Mouse (Mus musculus) hindbrain, embryonic 10.5 days (tissue): ENCODE measurements around the gene Hal. TPM values are rescaled to one million over a fixed set of nuclear protein-coding genes. Genes with fewer than 3 reads are reported as not detected.
A peak's percentile ranks its signal among the peaks of the same experiment; 100 is the strongest.
"Not testable (repeated sequence)": the region's sequence is repeated elsewhere in the genome, so short reads cannot be mapped to it uniquely, and the experiment has no call there.

Experiments
- DNase-seq: peaks from one replicate; pipeline ENCODE4 v3.0.0-alpha.2; 2017; ENCODE audit warnings: low spot score
- H3K27ac ChIP-seq: fragments of 300-500 bp; sonication (generic); 2 replicates; pipeline ENCODE4 v1.5.1; 2016; ENCODE audit warnings: mild to moderate bottlenecking, moderate library complexity
- H3K27me3 ChIP-seq: fragments of 300-500 bp; sonication (generic); 2 replicates; pipeline ENCODE4 v1.6.1; 2016; ENCODE audit warnings: mild to moderate bottlenecking; ENCODE audit not compliant: poor library complexity, insufficient read depth, severe bottlenecking
- H3K36me3 ChIP-seq: fragments of 300-500 bp; sonication (generic); 2 replicates; pipeline ENCODE4 v1.6.1; 2016; ENCODE audit warnings: mild to moderate bottlenecking, moderate library complexity
- H3K4me1 ChIP-seq: fragments of 300-500 bp; sonication (generic); replicated peaks from 2 replicates; pipeline ENCODE4 v1.6.1; 2016; ENCODE audit warnings: mild to moderate bottlenecking
- H3K4me3 ChIP-seq: fragments of 300-500 bp; sonication (generic); 2 replicates; pipeline ENCODE4 v1.5.1; 2016; ENCODE audit warnings: mild to moderate bottlenecking, moderate library complexity
- H3K9me3 ChIP-seq: fragments of 300-500 bp; sonication (generic); 2 replicates; pipeline ENCODE4 v1.6.1; 2016; ENCODE audit warnings: mild to moderate bottlenecking, moderate library complexity
- WGBS: fragments of 180-500 bp; shearing (Covaris S2); methylation state at CpG from one replicate; pipeline ENCODE4 v1.1.7; 2016; 5-methylcytosine and 5-hydroxymethylcytosine counted together
- polyA plus RNA-seq: library from polyadenylated mRNA; unstranded; fragments of >200 nt; fragmentation: Nextera tagmentation; extraction: Ambion mirVana; gene quantifications from 2 replicates; pipeline ENCODE4 v1.2.1, GENCODE M21; 2016

Gene Hal
- polyA plus RNA-seq, 1 experiment from 2014 or later: 0.17 TPM

DNA sequence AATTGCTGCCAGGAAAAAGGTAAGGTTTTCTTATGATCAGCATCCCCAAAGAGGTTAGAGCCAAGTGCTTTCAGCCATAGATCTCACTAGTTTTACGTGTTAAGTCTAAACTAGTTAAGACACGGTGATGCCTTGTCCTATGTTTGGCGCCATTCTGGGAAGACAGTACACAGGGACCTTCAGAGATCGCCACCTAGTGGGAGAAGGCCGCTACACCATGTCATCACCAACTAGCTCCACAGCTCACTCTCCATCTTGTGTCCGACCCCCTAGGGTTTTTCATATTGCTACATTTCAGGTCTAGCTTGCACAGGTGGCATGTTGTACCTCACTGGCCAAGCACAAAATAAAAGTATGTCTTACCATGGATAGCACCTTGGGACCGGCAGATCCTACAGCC is 60.4 kb downstream of the Hal start:
- H3K9me3 ChIP-seq: no peaks in the 10 kb centered on the region
- no peak overlapping the region for H3K4me3 ChIP-seq
- no peaks in the 10 kb centered on the region for H3K27me3 ChIP-seq
- DNase-seq: peak; percentile 83
- 15% methylated on average over 7 of the region's 7 CpGs for WGBS
- peaks cover 5% of the 10 kb centered on the region; the same call in 1 of the 2 replicates for H3K4me1 ChIP-seq
- H3K27ac ChIP-seq: no peak overlapping the region
- H3K36me3 ChIP-seq: no peaks in the 10 kb centered on the region

DNA sequence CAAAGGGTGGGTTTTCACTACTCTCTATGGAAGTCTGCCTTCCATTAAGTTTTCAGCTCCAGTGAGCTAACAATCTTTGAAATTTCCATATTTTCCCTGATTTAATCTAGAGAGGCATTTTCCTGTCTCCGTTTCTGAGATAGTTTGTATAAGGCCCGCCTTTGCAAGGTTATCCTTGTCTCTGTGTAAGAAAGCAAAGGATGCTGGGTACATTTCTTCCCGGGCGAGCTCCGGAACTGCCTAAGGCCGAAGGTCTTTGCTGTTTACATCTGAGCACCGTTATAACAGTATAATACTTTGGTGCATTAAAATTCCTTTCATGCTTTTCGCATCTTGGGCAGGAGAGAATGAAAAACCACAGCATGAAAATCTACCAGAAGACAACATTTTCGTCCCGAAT is 61.3 kb downstream of the Hal start:
- WGBS: 89% methylated on average over 10 of the region's 10 CpGs
- no peak overlapping the region for H3K4me3 ChIP-seq
- H3K9me3 ChIP-seq: no peaks in the 10 kb centered on the region

DNA sequence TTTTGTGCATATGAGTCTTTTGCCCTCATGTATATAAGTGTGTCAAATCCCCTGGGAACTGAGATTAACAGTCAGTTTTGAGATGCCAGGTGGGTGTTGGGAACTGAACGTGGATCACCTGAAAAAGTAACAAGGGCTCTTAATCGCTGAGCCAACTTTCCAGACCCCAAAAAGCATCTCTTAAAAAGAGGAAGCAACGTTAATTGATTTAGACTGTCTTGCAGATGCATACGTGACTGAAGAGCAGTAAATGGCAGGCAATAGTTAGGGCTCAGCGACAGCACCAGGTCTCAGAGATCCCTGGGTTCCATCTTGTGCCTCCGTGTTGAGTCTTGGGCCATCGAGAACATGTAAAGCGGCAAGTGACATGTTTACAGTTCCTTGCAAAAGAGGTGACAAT is 64.0 kb downstream of the Hal start:
- no peaks in the 10 kb centered on the region for H3K27me3 ChIP-seq
- no peak overlapping the region for H3K4me3 ChIP-seq
- no peaks in the 10 kb centered on the region for H3K9me3 ChIP-seq
- H3K4me1 ChIP-seq: no peaks in the 10 kb centered on the region
- WGBS: 89% methylated on average over 8 of the region's 8 CpGs
- no peak overlapping the region for H3K27ac ChIP-seq
- no peak for DNase-seq
- no peaks in the 10 kb centered on the region for H3K36me3 ChIP-seq

More for the DNA sequence above, 61.3 kb downstream of the Hal start:
- H3K27me3 ChIP-seq: no peaks in the 10 kb centered on the region
- no peak for DNase-seq
- H3K27ac ChIP-seq: no peak overlapping the region
- H3K4me1 ChIP-seq: peaks cover 5% of the 10 kb centered on the region; the same call in 1 of the 2 replicates
- no peaks in the 10 kb centered on the region for H3K36me3 ChIP-seq

DNA sequence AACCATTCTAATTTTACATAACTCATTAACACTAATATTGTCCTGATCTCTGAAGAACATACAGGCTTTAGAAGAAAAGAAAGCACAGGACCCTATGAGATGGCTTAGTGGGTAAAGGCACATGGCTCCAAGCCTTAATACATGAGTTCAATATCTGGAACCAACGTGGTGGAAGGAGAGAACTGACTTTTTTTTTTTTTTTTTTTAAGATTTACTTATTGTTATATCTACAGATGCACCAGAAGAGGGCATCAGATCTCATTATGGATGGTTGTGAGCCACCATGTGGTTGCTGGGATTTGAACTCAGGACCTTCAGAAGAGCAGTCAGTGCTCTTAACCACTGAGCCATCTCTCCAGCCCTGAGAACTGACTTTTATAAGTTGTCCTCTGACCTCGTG is 69.4 kb downstream of the Hal start:
- 81% methylated on average over 2 of the region's 2 CpGs for WGBS
- not testable (repeated sequence) for DNase-seq

DNA sequence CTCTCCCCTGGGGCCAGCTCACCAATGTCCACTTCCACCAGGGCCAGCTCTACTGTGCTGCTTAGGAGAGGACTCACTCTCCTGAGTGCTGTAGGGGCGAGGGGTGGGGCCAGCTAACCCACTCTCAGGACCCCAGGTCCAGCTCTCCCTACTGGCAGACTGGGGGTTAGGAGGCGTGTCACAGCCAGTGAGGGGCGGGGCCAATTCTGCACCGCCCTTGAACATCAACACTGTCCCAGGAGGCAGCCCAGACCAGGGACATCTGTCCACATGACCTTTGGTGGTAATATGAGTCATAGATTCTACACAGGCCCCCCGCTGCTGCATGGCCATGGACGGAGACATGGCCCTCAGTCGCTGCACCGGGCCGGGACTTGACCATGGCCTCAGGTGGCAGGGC is 71.2 kb downstream of the Hal start:
- WGBS: 58% methylated on average over 9 of the region's 9 CpGs
- DNase-seq: no peak
- H3K27me3 ChIP-seq: no peaks in the 10 kb centered on the region

More for the DNA sequence above, 69.4 kb downstream of the Hal start:
- H3K36me3 ChIP-seq, H3K4me1 ChIP-seq, H3K27me3 ChIP-seq, H3K4me3 ChIP-seq, H3K27ac ChIP-seq, H3K9me3 ChIP-seq: not testable (repeated sequence)

DNA sequence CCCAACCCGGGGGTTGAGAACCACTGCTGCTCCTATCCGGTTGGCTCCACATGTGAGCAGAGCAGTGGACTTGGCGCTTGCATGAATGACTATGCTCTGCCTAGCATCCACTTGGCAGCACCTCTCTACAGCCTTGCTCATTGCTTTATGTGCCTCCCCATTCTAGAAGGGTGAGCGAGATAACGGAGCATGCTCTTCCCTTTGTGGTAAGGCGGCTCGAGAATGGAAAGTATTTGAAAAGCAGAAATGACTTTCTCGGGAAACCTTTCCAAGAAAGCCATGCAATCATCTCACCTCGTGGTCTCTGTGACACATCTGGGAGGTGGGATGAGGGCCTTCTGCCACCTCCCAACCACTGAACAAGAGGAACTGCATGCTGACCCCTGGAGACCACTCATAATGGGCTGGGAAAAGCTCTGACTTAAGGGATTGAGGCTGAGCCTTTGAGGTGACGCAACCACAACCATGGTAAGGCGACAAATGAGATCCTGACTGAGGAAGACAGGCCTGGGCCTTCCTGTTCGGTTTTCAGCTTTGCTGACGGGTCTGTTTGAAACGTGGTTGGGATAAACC is 76.0 kb downstream of the Hal start:
- 89% methylated on average over 14 of the region's 14 CpGs for WGBS
- Histone ChIP-seq H3K27me3 (no peaks in the 10 kb centered on the region), H3K4me1 (0 out of 2 replicates have a peak, but pooled peaks cover 4% of the 10 kb centered on the region), H3K9me3 (no peaks in the 10 kb centered on the region), H3K27ac (no peak overlapping the region), H3K36me3 (no peaks in the 10 kb centered on the region), H3K4me3 (no peak overlapping the region)
- no peak for DNase-seq

More for the DNA sequence above, 71.2 kb downstream of the Hal start:
- Histone ChIP-seq H3K27ac (no peak overlapping the region; the same call in 1 of the 2 replicates), H3K4me1 (0 out of 2 replicates have a peak, but pooled peaks cover 7% of the 10 kb centered on the region), H3K4me3 (no peak overlapping the region), H3K9me3 (no peaks in the 10 kb centered on the region), H3K36me3 (no peaks in the 10 kb centered on the region)

DNA sequence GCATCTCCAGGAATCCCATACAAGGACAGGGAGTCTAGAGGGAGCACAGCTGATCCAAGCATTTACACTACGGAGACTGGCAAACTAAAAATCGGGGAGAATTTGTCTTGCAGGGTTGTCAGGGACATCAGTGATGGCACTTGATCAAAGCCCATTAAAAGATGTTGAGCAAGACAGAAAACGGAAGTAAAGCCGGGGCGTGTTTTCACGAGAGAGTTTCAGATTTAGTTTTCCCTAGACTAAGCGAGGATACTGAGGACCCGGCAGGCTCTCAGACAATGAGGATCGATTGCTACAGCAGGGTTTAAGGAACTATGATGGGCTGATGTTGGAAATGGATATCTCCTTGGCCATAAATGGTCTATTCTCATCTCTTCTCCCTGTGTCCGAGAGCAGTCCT is 78.5 kb downstream of the Hal start:
- H3K27ac ChIP-seq: no peak overlapping the region
- no peaks in the 10 kb centered on the region for H3K36me3 ChIP-seq
- no peak overlapping the region for H3K4me3 ChIP-seq
- WGBS: 92% methylated on average over 10 of the region's 10 CpGs
- no peaks in the 10 kb centered on the region for H3K9me3 ChIP-seq
- H3K27me3 ChIP-seq: no peaks in the 10 kb centered on the region
- no peaks in the 10 kb centered on the region for H3K4me1 ChIP-seq
- DNase-seq: no peak

DNA sequence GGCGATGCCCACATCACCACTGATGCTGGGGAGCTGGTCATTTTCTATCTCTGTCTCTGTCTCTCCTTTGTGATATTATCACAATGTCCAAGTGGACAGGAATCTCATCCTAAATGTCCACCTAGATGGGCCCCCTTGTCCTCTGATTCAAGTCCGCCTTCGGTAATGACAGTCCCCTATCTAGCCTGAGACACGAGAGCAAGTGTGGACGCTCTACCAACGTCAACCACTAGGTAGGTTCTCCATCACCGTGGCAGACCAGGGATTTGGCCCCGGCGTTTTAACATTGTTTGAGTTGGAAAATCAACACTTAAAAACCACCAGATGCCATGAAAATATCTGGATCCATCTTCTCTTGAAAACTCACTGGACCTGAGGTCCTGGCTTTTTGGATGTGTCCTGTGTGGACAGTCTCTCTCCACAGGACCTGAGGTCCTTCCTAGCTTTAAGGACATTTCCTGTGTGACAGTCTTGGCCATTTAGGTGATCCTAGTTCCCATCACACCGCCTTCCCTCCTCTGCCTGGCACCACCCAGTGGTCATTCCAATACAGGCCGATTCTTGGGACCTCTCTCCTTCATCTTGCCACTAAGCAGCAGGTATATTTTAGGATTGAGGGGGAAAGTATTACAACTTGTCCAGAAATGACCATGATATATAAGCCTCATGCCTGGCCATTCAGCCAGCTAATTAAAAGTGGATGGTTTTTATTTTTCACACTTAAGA is 79.4 kb downstream of the Hal start:
- WGBS: 89% methylated on average over 11 of the region's 11 CpGs
- Histone ChIP-seq H3K36me3 (no peaks in the 10 kb centered on the region), H3K27me3 (no peaks in the 10 kb centered on the region), H3K4me3 (no peak overlapping the region), H3K27ac (no peak overlapping the region), H3K4me1 (no peaks in the 10 kb centered on the region), H3K9me3 (no peaks in the 10 kb centered on the region)
- DNase-seq: no peak

DNA sequence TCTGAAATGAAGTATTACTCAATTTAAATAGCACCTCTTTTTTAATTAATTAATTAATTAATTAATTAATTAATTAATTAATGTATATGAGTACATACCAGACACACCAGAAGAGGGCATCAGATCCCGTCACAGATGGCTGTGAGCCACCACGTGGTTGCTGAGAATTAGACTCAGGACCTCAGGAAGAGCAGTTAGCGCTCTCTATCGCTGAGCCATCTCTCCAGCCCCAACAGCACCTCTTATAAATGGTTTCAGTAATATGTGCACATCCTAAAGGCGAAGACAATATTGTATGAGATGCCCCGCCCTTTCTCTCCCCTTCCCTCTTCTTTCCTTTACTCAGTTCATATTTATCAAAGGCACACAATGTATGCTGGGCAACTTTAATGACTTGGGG is 80.1 kb downstream of the Hal start:
- Histone ChIP-seq H3K36me3 (no peaks in the 10 kb centered on the region), H3K27ac (no peak overlapping the region), H3K4me1 (no peaks in the 10 kb centered on the region), H3K9me3 (no peaks in the 10 kb centered on the region), H3K27me3 (no peaks in the 10 kb centered on the region), H3K4me3 (no peak overlapping the region)
- WGBS: 85% methylated on average over 6 of the region's 6 CpGs
- DNase-seq: no peak

Other genes with a start within 250 kb of the Hal start
- gene Elk3, start 177.6 kb upstream of the Hal start, polyA plus RNA-seq: 14.8 and 15.7 TPM in 2 replicates
- gene Lta4h, start 35.4 kb upstream of the Hal start, polyA plus RNA-seq: 151 and 155 TPM in 2 replicates
- 0.19 and 0.24 TPM in 2 replicates for gene Amdhd1, start 51.3 kb downstream of the Hal start, polyA plus RNA-seq
- gene Ccdc38, start 51.9 kb downstream of the Hal start, polyA plus RNA-seq: 0.35 TPM in 2 replicates
- 163 and 183 TPM in 2 replicates for gene Snrpf, start 100.9 kb downstream of the Hal start, polyA plus RNA-seq
- gene Ntn4, start 151.9 kb downstream of the Hal start, polyA plus RNA-seq: 0.90 and 2.2 TPM in 2 replicates